Mouse (Mus musculus) ES-E14 (cell line): ENCODE measurements around the gene Dlg2.

Experiments
- CHD2 ChIP-seq: IDR thresholded peaks from 2 replicates; pipeline ENCODE4 v1.6.1; 2014; ENCODE audit warnings: mild to moderate bottlenecking, low read depth, low read length, inconsistent platforms
- HCFC1 ChIP-seq: IDR thresholded peaks from 2 replicates; pipeline ENCODE4 v1.6.1; 2012; ENCODE audit warnings: low read length, inconsistent platforms, borderline replicate concordance; ENCODE audit not compliant: insufficient read depth
- MAFK ChIP-seq: IDR thresholded peaks from 2 replicates; pipeline ENCODE4 v1.6.1; 2014; ENCODE audit warnings: mild to moderate bottlenecking, low read depth, low read length, inconsistent platforms; ENCODE audit not compliant: insufficient read depth
- ZNF384 ChIP-seq: IDR thresholded peaks from 2 replicates; pipeline ENCODE4 v1.6.1; 2012; ENCODE audit warnings: low read depth, low read length, inconsistent platforms

- TF ChIP-seq HCFC1, result no peak
- TF ChIP-seq MAFK, result no peak
- no peak for TF ChIP-seq ZNF384
- no peak for TF ChIP-seq CHD2
These were observed 1638.9 kb downstream of the Dlg2 start for GRCm38 (mm10) chr7:92115237-92115871.
